Mouse (Mus musculus) naive thymus-derived CD4-positive, alpha-beta T cell, adult 2 months (primary cell): ENCODE data around the gene Sppl3.

Experiments used
- DNase-seq: peaks from one replicate; pipeline ENCODE4 v3.0.0-alpha.2; 2011; ENCODE audit warnings: low read depth

Gene Sppl3

GRCm38 (mm10) chr5:115125211-115125871 is 114.4 kb downstream of the Sppl3 start:
- peak; percentile 90 for DNase-seq

- DNase-seq: peak; percentile 66
These were observed 115.8 kb downstream of the Sppl3 start for GRCm38 (mm10) chr5:115126578-115127312.

- no peak for DNase-seq
These were observed 116.7 kb downstream of the Sppl3 start for GRCm38 (mm10) chr5:115127421-115128179.

GRCm38 (mm10) chr5:115129328-115129727 is 118.4 kb downstream of the Sppl3 start:
- no peak for DNase-seq

GRCm38 (mm10) chr5:115132465-115132864 is 121.5 kb downstream of the Sppl3 start:
- DNase-seq: peak; percentile 78

- DNase-seq: no peak
These were observed 122.6 kb downstream of the Sppl3 start for GRCm38 (mm10) chr5:115133358-115134066.

- peak; percentile 91 for DNase-seq
These were observed 123.6 kb downstream of the Sppl3 start, which contains the start of gene Unc119b for GRCm38 (mm10) chr5:115134234-115135165. Unc119b (minus strand) TSS chr5:115134975.

- DNase-seq: no peak
These were observed 128.2 kb downstream of the Sppl3 start for GRCm38 (mm10) chr5:115139124-115139523.

GRCm38 (mm10) chr5:115140726-115141125 is 129.8 kb downstream of the Sppl3 start:
- no peak for DNase-seq

- DNase-seq: no peak
These were observed 131.3 kb downstream of the Sppl3 start for GRCm38 (mm10) chr5:115142166-115142697.

GRCm38 (mm10) chr5:115143552-115143951 is 132.6 kb downstream of the Sppl3 start:
- no peak for DNase-seq

- DNase-seq: no peak
These were observed 133.5 kb downstream of the Sppl3 start for GRCm38 (mm10) chr5:115144471-115144870.

GRCm38 (mm10) chr5:115145253-115145968 is 134.5 kb downstream of the Sppl3 start:
- DNase-seq: no peak

GRCm38 (mm10) chr5:115145976-115146746 is 135.2 kb downstream of the Sppl3 start:
- DNase-seq: no peak

GRCm38 (mm10) chr5:115146747-115147130 is 135.8 kb downstream of the Sppl3 start:
- DNase-seq: no peak

GRCm38 (mm10) chr5:115147388-115147787 is 136.5 kb downstream of the Sppl3 start:
- DNase-seq: no peak

- no peak for DNase-seq
These were observed 137.4 kb downstream of the Sppl3 start for GRCm38 (mm10) chr5:115148378-115148777.
